Mouse (Mus musculus) CH12.LX (cell line): ENCODE data around the gene Rae1. TPM values are rescaled to one million over a fixed set of nuclear protein-coding genes. Genes with fewer than 3 reads are reported as not detected.

ENCODE experiments used
- DNase-seq: peaks from one replicate; pipeline ENCODE4 v3.0.0-alpha.2; 2013; ENCODE audit errors: extremely low read depth
- H3K27ac ChIP-seq: 2 replicates; pipeline ENCODE4 v1.5.1; 2012; ENCODE audit warnings: low read depth, mild to moderate bottlenecking, control low read depth, moderate library complexity; ENCODE audit not compliant: insufficient read depth
- H3K27me3 ChIP-seq: replicated peaks from 2 replicates; pipeline ENCODE3; 2012; ENCODE audit warnings: inconsistent platforms
- H3K36me3 ChIP-seq, 2 experiments: replicated peaks in 1 of 2; 2 replicates each; pipeline versions ENCODE3 to v1.6.1; 2012; ENCODE audit warnings: inconsistent platforms in 1 of 2, low read length in 1 of 2, mild to moderate bottlenecking in 1 of 2, mixed read lengths in 1 of 2, moderate library complexity in 1 of 2; ENCODE audit not compliant: control insufficient read depth in 1 of 2, insufficient read depth in 1 of 2
- H3K4me1 ChIP-seq, 2 experiments: 2 replicates each; pipeline ENCODE4 v1.6.1; 2012; ENCODE audit warnings: inconsistent platforms in 1 of 2, moderate library complexity in 1 of 2; ENCODE audit not compliant: insufficient read depth in 2 of 2, control insufficient read depth in 1 of 2
- H3K4me2 ChIP-seq: 2 replicates; pipeline ENCODE4 v1.6.1; 2012; ENCODE audit warnings: low read depth, mild to moderate bottlenecking, control low read depth; ENCODE audit not compliant: poor library complexity, insufficient read depth, severe bottlenecking
- H3K4me3 ChIP-seq, 3 experiments: fragments of 150-350 bp in 1 of 3; sonication (generic) in 1 of 3; replicated peaks in 1 of 3; 2 replicates each; pipeline versions ENCODE3 to v1.5.1; 2011 to 2012; ENCODE audit warnings: low read depth in 2 of 3, low read length in 2 of 3, mild to moderate bottlenecking in 2 of 3, moderate library complexity in 2 of 3, control low read depth in 1 of 3, improper control_type of control experiment in 1 of 3, inconsistent platforms in 1 of 3, mixed read lengths in 1 of 3; ENCODE audit not compliant: poor library complexity in 1 of 3
- H3K79me2 ChIP-seq: replicated peaks from 2 replicates; pipeline ENCODE4 v1.6.1; 2012; ENCODE audit warnings: mild to moderate bottlenecking, moderate library complexity; ENCODE audit not compliant: control insufficient read depth, poor library complexity, insufficient read depth, severe bottlenecking; ENCODE audit errors: extremely low read depth
- H3K9ac ChIP-seq: 2 replicates; pipeline ENCODE4 v1.6.1; 2012; ENCODE audit warnings: low read depth, mild to moderate bottlenecking, control low read depth, moderate library complexity; ENCODE audit not compliant: insufficient read depth
- H3K9me3 ChIP-seq: replicated peaks from 2 replicates; pipeline ENCODE3; 2012; ENCODE audit warnings: low read length, inconsistent platforms, mixed read lengths
- BHLHE40 ChIP-seq: IDR thresholded peaks from 2 replicates; pipeline ENCODE4 v1.6.1; 2011; ENCODE audit warnings: mild to moderate bottlenecking, low read depth, low read length, improper control_type of control experiment
- CHD1 ChIP-seq: IDR thresholded peaks from 2 replicates; pipeline ENCODE4 v1.6.1; 2012; ENCODE audit warnings: low read depth, low read length, improper control_type of control experiment, inconsistent platforms
- CHD2 ChIP-seq: IDR thresholded peaks from 2 replicates; pipeline ENCODE4 v1.6.1; 2011; ENCODE audit warnings: low read length, improper control_type of control experiment
- E2F4 ChIP-seq: IDR thresholded peaks from 2 replicates; pipeline ENCODE4 v1.6.1; 2011; ENCODE audit warnings: low read depth, low read length, improper control_type of control experiment; ENCODE audit not compliant: insufficient replicate concordance
- GABPA ChIP-seq: IDR thresholded peaks from 2 replicates; pipeline ENCODE4 v1.6.1; 2012; ENCODE audit warnings: low read depth, low read length, improper control_type of control experiment, inconsistent platforms; ENCODE audit not compliant: insufficient replicate concordance
- JUN ChIP-seq: IDR thresholded peaks from 2 replicates; pipeline ENCODE4 v1.6.1; 2011; ENCODE audit warnings: low read depth, mild to moderate bottlenecking, low read length, improper control_type of control experiment, moderate library complexity; ENCODE audit not compliant: insufficient read depth
- JUND ChIP-seq: conservative IDR thresholded peaks from 2 replicates; pipeline ENCODE4 v1.6.1; 2011; ENCODE audit warnings: low read depth, low read length, improper control_type of control experiment
- MAX ChIP-seq: IDR thresholded peaks from 2 replicates; pipeline ENCODE4 v1.6.1; 2011; ENCODE audit warnings: low read length, improper control_type of control experiment
- MXI1 ChIP-seq: IDR thresholded peaks from 2 replicates; pipeline ENCODE4 v1.6.1; 2011; ENCODE audit warnings: mild to moderate bottlenecking, low read depth, low read length, improper control_type of control experiment
- MYC ChIP-seq: IDR thresholded peaks from 2 replicates; pipeline ENCODE4 v1.6.1; 2011; ENCODE audit warnings: low read depth, mild to moderate bottlenecking, improper control_type of control experiment, low read length
- POLR2A ChIP-seq: IDR thresholded peaks from 2 replicates; pipeline ENCODE4 v1.6.1; 2011; ENCODE audit warnings: low read depth, mild to moderate bottlenecking, improper control_type of control experiment, low read length
- RAD21 ChIP-seq: IDR thresholded peaks from 2 replicates; pipeline ENCODE4 v1.6.1; 2011; ENCODE audit warnings: low read depth, mild to moderate bottlenecking, low read length, improper control_type of control experiment, moderate library complexity
- SIN3A ChIP-seq: IDR thresholded peaks from 2 replicates; pipeline ENCODE4 v1.6.1; 2012; ENCODE audit warnings: low read length, improper control_type of control experiment, inconsistent platforms
- SMC3 ChIP-seq: IDR thresholded peaks from 2 replicates; pipeline ENCODE4 v1.6.1; 2011; ENCODE audit warnings: low read depth, low read length, improper control_type of control experiment
- TBP ChIP-seq: conservative IDR thresholded peaks from 2 replicates; pipeline ENCODE4 v1.6.1; 2011; ENCODE audit warnings: low read depth, low read length, improper control_type of control experiment
- TCF12 ChIP-seq: IDR thresholded peaks from 2 replicates; pipeline ENCODE4 v1.6.1; 2014; ENCODE audit warnings: low read depth, mild to moderate bottlenecking, inconsistent platforms, low read length, improper control_type of control experiment
- UBTF ChIP-seq: IDR thresholded peaks from 2 replicates; pipeline ENCODE4 v1.6.1; 2012; ENCODE audit warnings: low read depth, mild to moderate bottlenecking, inconsistent platforms, low read length, improper control_type of control experiment, moderate library complexity
- USF1 ChIP-seq: IDR thresholded peaks from 2 replicates; pipeline ENCODE4 v1.6.1; 2014; ENCODE audit warnings: low read depth, mild to moderate bottlenecking, inconsistent platforms, low read length, improper control_type of control experiment
- ZKSCAN1 ChIP-seq: IDR thresholded peaks from 2 replicates; pipeline ENCODE4 v1.6.1; 2012; ENCODE audit warnings: low read depth, inconsistent platforms, low read length, improper control_type of control experiment, borderline replicate concordance
- dilution Hi-C: fragments of 300-500 bp; cut with MboI; formaldehyde crosslinking; loops from 2 replicates; pipeline ENCODE4 v1.14.3; 2020; ENCODE audit warnings: low sequenced_read_pairs; ENCODE audit not compliant: extremely low pct_unique_long_range_greater_than_20kb, extremely low pct_ligation_motif_present
- in situ Hi-C: fragments of 300-500 bp; cut with MboI; formaldehyde crosslinking; loops from 3 replicates; pipeline ENCODE4 v1.14.3; 2019; ENCODE audit warnings: low sequenced_read_pairs, low pct_ligation_motif_present, low pct_unique_long_range_greater_than_20kb, mixed read lengths
- polyA plus RNA-seq: library from polyadenylated mRNA; unstranded; fragments of >175 nt; gene quantifications from 2 replicates; pipeline ENCODE4 v1.2.1, GENCODE M21; 2012; ENCODE audit warnings: low read depth; ENCODE audit not compliant: insufficient read length
- total RNA-seq, 2 experiments: library from RNA; depleted of rRNA; stranded (reverse); fragments of 300-350 nt in 1 of 2; fragments of >200 nt in 1 of 2; gene quantifications; 2 replicates each; pipeline ENCODE4 v1.2.3; 2012 to 2014

Gene Rae1
- total and polyA plus RNA-seq, 3 experiments, result 86.3 to 114 (median 95.0) TPM

- DNase-seq, result peak; percentile 66
- H3K79me2 ChIP-seq, result no peaks in the 10 kb centered on the region
- TF ChIP-seq POLR2A (no peak), TBP (no peak), USF1 (no peak), MYC (no peak), JUN (no peak), TCF12 (no peak), ZKSCAN1 (no peak), GABPA (no peak), E2F4 (no peak), JUND (no peak), RAD21 (no peak), UBTF (no peak), MAX (no peak), CHD2 (no peak), SIN3A (no peak), CHD1 (no peak), SMC3 (no peak)
- no peaks in the 10 kb centered on the region for H3K36me3 ChIP-seq
- peaks cover 38 to 60% of the 10 kb centered on the region in 2 experiments for H3K4me1 ChIP-seq
- in situ Hi-C loops, result loop anchor here (5.0 kb wide), 1 partner anchor 35 kb away; no protein-coding TSS in a partner anchor
- 0 out of 2 replicates have a peak overlapping the region, but pooled peaks have one; percentile 4 for H3K27ac ChIP-seq
- no peak overlapping the region for H3K9ac ChIP-seq
- dilution Hi-C loops, result no loop called here
- no peaks in the 10 kb centered on the region for H3K9me3 ChIP-seq
- H3K4me3 ChIP-seq, result peak overlapping the region in 2 of 3 experiments; percentile 44
- no peaks in the 10 kb centered on the region for H3K27me3 ChIP-seq
- no peak overlapping the region for H3K4me2 ChIP-seq
Observed at GRCm38 (mm10) chr2:173047471-173047870, 47.6 kb downstream of the Rae1 start.

- no peaks in the 10 kb centered on the region for H3K36me3 ChIP-seq
- no peak overlapping the region for H3K9ac ChIP-seq
- dilution Hi-C loops, result no loop called here
- DNase-seq, result peak; percentile 62
- peaks cover 38 to 61% of the 10 kb centered on the region in 2 experiments for H3K4me1 ChIP-seq
- H3K4me2 ChIP-seq, result no peak overlapping the region
- H3K27me3 ChIP-seq, result no peaks in the 10 kb centered on the region
- in situ Hi-C loops, result loop anchor here (5.0 kb wide), 1 partner anchor 34 kb away; no protein-coding TSS in a partner anchor
- peak overlapping the region; percentile 0 to 44 (median 44) for H3K4me3 ChIP-seq
- H3K79me2 ChIP-seq, result no peaks in the 10 kb centered on the region
- H3K9me3 ChIP-seq, result no peaks in the 10 kb centered on the region
- TF ChIP-seq BHLHE40 (0 out of 2 replicates have a peak, but pooled peaks have one; percentile 12), MXI1 (no peak)
- H3K27ac ChIP-seq, result 0 out of 2 replicates have a peak overlapping the region, but pooled peaks have one; percentile 4
Observed at GRCm38 (mm10) chr2:173048041-173048745, 48.3 kb downstream of the Rae1 start.
